Comparison of ENCODE assay signal across 8 mouse cellular contexts in genomic region chr11:24370198-24370860, GRCm38 (mm10).
DNase-seq lines count a peak whose midpoint lies in the region; ATAC-seq lines count a peak whose summit lies in the region.

No protein-coding gene starts in this region.

- ATAC-seq in kidney, embryonic 14.5 days (ENCODE audit: low FRiP score, low TSS enrichment): peak; percentile 79
- peak; percentile 86 for ATAC-seq in hindbrain, embryonic 12.5 days (ENCODE audit: low FRiP score)
- peak; percentile 86 for ATAC-seq in midbrain, embryonic 12.5 days (ENCODE audit: low FRiP score, low read depth)
- no peak for ATAC-seq in liver, embryonic 11.5 days (replicated peaks; ENCODE audit: low FRiP score)
- ATAC-seq in monocyte, adult 5-6 weeks (replicated peaks; ENCODE audit: insufficient number of reproducible peaks, low FRiP score, low TSS enrichment, poor library complexity, severe bottlenecking): no peak

- peak overlapping the region; percentile 26; the same call in 1 of the 2 replicates for H3K4me2 ChIP-seq in kidney, embryonic 14.5 days (replicated peaks; ENCODE audit: low read depth, low read length)
- H3K4me2 ChIP-seq in hindbrain, embryonic 12.5 days (replicated peaks): peak overlapping the region; percentile 30
- H3K4me2 ChIP-seq in midbrain, embryonic 12.5 days (replicated peaks): peak overlapping the region; percentile 19; the same call in 1 of the 2 replicates
- H3K4me2 ChIP-seq in liver, embryonic 11.5 days: no peak overlapping the region

- no peaks in the 10 kb centered on the region for H3K4me1 ChIP-seq in kidney, embryonic 14.5 days (ENCODE audit: control insufficient read depth, insufficient read depth, low read length)
- peaks cover 33% of the 10 kb centered on the region for H3K4me1 ChIP-seq in hindbrain, embryonic 12.5 days
- H3K4me1 ChIP-seq in midbrain, embryonic 12.5 days: peaks cover 39% of the 10 kb centered on the region
- H3K4me1 ChIP-seq in liver, embryonic 11.5 days (replicated peaks; ENCODE audit: control insufficient read depth, insufficient read depth, low read length): no peaks in the 10 kb centered on the region

- H3K9me3 ChIP-seq in kidney, embryonic 14.5 days (ENCODE audit: control insufficient read depth, low read length): no peaks in the 10 kb centered on the region
- no peaks in the 10 kb centered on the region for H3K9me3 ChIP-seq in hindbrain, embryonic 12.5 days (replicated peaks)
- H3K9me3 ChIP-seq in midbrain, embryonic 12.5 days: no peaks in the 10 kb centered on the region
- H3K9me3 ChIP-seq in liver, embryonic 11.5 days (ENCODE audit: control insufficient read depth, low read length): no peaks in the 10 kb centered on the region

- no peak for DNase-seq in kidney, postnatal 36 days
- peak; percentile 76 for DNase-seq in embryo, embryonic 10.5 days (ENCODE audit: low spot score)
- no peak for DNase-seq in liver, embryonic 11.5 days (ENCODE audit: low spot score)
- no peak for DNase-seq in left cerebral cortex, adult 9 months (ENCODE audit: low spot score in 2 of 2)

- peaks cover 5% of the 10 kb centered on the region; the same call in 1 of the 2 replicates for H3K27me3 ChIP-seq in kidney, embryonic 14.5 days (ENCODE audit: control insufficient read depth, insufficient read depth, low read length)
- H3K27me3 ChIP-seq in hindbrain, embryonic 12.5 days: peaks cover 8% of the 10 kb centered on the region; the same call in 1 of the 2 replicates
- H3K27me3 ChIP-seq in midbrain, embryonic 12.5 days: peaks cover 3% of the 10 kb centered on the region
- no peaks in the 10 kb centered on the region for H3K27me3 ChIP-seq in liver, embryonic 11.5 days (replicated peaks; ENCODE audit: control insufficient read depth, insufficient read depth, low read length)

- H3K36me3 ChIP-seq in kidney, embryonic 14.5 days (ENCODE audit: control insufficient read depth, insufficient read depth, low read length): no peaks in the 10 kb centered on the region
- no peaks in the 10 kb centered on the region for H3K36me3 ChIP-seq in hindbrain, embryonic 12.5 days
- H3K36me3 ChIP-seq in midbrain, embryonic 12.5 days: no peaks in the 10 kb centered on the region
- no peaks in the 10 kb centered on the region for H3K36me3 ChIP-seq in liver, embryonic 11.5 days (ENCODE audit: control insufficient read depth, insufficient read depth, low read length)

- WGBS in kidney, embryonic 14.5 days: 14% methylated on average over 15 of the region's 15 CpGs
- 10% methylated on average over 15 of the region's 15 CpGs for WGBS in hindbrain, embryonic 12.5 days
- WGBS in midbrain, embryonic 12.5 days: 16% methylated on average over 15 of the region's 15 CpGs
- WGBS in liver, embryonic 11.5 days: 40% methylated on average over 15 of the region's 15 CpGs

- no peak overlapping the region for H3K4me3 ChIP-seq in kidney, embryonic 14.5 days (ENCODE audit: low read length)
- H3K4me3 ChIP-seq in hindbrain, embryonic 12.5 days: no peak overlapping the region
- H3K4me3 ChIP-seq in midbrain, embryonic 12.5 days: no peak overlapping the region
- H3K4me3 ChIP-seq in liver, embryonic 11.5 days (ENCODE audit: low read depth, low read length): no peak overlapping the region

- H3K9ac ChIP-seq in kidney, embryonic 14.5 days (ENCODE audit: low read depth, low read length): no peak overlapping the region
- no peak overlapping the region; the same call in 1 of the 2 replicates for H3K9ac ChIP-seq in hindbrain, embryonic 12.5 days
- H3K9ac ChIP-seq in midbrain, embryonic 12.5 days (replicated peaks): no peak overlapping the region
- H3K9ac ChIP-seq in liver, embryonic 11.5 days (ENCODE audit: low read depth, low read length): no peak overlapping the region

- no peak overlapping the region for H3K27ac ChIP-seq in kidney, embryonic 14.5 days (ENCODE audit: low read depth, low read length)
- H3K27ac ChIP-seq in hindbrain, embryonic 12.5 days: peak overlapping the region; percentile 81
- H3K27ac ChIP-seq in midbrain, embryonic 12.5 days (replicated peaks): peak overlapping the region; percentile 66
- H3K27ac ChIP-seq in liver, embryonic 11.5 days (ENCODE audit: low read depth, low read length): no peak overlapping the region

Comparison
In these comparisons a context has a peak if more than half of its experiments do, and no peak if none do; other contexts are left out.
1. ATAC-seq: peak in kidney, embryonic 14.5 days (single experiment), hindbrain, embryonic 12.5 days (single experiment) and midbrain, embryonic 12.5 days (single experiment); none in liver, embryonic 11.5 days (single experiment) and monocyte, adult 5-6 weeks (single experiment).
2. H3K27ac ChIP-seq: peak in hindbrain, embryonic 12.5 days (single experiment) and midbrain, embryonic 12.5 days (single experiment); none in kidney, embryonic 14.5 days (single experiment) and liver, embryonic 11.5 days (single experiment).